Mouse (Mus musculus): ENCODE results near the gene Irf3.

Irf3 gene

GRCm38 (mm10) chr7:44997231-44997939 is at the start of gene Irf3:
Gene Irf3 (plus strand): TSS chr7:44997648.
- DNase-seq (ENCODE audit: extremely low read depth, insufficient read length, low spot score) = peak; percentile 96

DNA sequence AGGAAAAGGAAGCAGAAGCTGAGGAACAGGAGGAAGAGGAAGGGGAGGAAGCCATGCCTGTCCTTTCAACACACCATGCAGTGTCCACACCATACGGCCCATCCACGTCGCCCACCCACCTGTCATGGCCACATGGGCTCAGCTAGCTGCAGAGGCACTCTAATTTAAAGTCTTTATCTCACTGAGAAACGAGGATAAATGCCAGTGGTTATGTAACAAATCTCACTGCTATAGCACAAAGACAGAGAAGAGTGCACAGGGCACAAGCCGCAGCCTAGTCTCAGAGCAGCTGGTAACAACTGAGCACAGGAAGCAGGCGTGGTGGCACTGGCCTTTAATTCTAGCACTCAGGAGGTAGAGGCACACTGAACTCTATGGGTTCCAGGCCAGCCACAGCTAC is 47.5 kb upstream of the Irf3 start:
- DNase-seq (ENCODE audit: extremely low read depth, insufficient read length, low spot score) = no peak

GRCm38 (mm10) chr7:44951960-44952359 is 45.5 kb upstream of the Irf3 start:
- DNase-seq (ENCODE audit: extremely low read depth, insufficient read length, low spot score) = peak; percentile 79

GRCm38 (mm10) chr7:44952611-44953306 is 44.7 kb upstream of the Irf3 start:
- peak; percentile 95 for DNase-seq (ENCODE audit: extremely low read depth, insufficient read length, low spot score)

GRCm38 (mm10) chr7:44953561-44953960 is 43.9 kb upstream of the Irf3 start:
- no peak for DNase-seq (ENCODE audit: extremely low read depth, insufficient read length, low spot score)

DNA sequence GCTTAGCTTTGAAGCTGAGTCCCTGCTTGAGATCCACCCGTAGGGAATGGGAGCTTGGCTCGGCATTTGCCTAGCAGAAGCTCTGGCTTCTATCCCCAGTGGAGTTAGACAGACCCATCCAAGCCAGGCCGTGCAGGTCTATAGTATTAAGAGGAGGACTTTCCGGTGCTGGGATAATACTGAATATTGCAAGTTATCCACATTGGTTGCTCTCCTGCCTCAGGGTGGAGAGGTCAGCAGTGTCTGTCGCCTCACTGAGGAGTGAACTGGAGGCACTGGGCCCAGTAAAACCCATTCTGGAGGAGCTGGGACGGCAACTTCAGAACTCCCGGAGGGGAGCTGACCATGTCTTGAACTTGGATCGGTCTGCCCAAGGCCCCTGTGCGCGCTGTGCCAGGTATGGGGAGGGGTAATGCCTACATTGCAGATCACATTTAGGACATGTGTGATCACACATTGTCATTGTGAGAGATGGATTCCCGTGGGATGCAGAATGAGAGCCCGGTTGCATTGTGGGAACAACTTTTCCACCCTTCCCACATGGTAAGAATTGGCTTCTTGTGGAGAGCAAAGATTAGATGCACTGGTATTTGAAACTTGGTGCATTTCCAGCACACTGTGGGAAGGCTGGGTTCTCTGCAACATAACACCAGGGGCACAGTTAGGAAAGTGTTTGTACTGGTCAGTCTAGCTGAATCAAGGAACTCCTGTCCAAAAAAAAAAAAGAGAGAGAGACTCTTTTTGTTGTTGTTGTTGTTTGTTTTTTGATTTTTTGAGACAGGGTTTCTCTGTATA is 43.2 kb upstream of the Irf3 start:
- no peak for DNase-seq (ENCODE audit: extremely low read depth, insufficient read length, low spot score)

DNA sequence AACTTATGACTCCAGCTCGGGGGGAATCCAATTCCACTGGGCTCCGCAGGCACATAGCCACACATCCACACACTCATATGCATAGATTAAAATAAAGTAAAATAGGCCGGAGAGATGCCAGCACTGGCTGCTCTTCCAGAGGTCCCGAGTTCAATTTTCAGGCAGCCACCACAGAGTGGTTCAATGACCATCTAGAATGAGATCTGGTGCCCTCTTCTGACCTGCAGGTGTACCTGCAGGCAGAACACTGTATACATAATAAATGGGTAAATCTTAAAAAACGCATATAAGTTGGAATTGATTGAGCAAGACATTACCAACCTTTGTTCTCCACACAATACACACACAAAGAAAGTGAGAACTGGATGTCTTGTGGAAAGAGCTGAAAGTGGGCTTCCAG is 41.8 kb upstream of the Irf3 start:
- DNase-seq (ENCODE audit: extremely low read depth, insufficient read length, low spot score) = no peak

DNA sequence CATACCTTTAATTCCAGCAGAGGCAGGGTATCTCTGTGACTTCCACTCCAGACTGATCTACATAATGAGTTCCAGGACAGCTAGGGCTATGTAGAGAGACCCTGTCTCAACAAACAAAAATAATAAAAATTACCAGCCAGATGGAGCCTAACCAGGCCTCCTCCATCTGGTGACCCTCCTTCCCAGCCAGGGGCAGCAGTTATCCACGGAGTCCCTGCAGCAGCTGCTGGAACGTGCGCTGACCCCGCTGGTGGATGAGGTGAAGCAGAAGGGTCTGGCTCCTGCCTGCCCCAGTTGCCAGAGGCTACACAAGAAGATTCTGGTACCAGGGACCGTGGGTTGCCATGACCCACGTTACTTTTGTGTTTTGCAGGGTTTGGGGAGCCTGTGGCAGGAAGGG is 41.2 kb upstream of the Irf3 start:
- no peak for DNase-seq (ENCODE audit: extremely low read depth, insufficient read length, low spot score)

GRCm38 (mm10) chr7:44957183-44957835 is 40.1 kb upstream of the Irf3 start:
- DNase-seq (ENCODE audit: extremely low read depth, insufficient read length, low spot score) = peak; percentile 66

GRCm38 (mm10) chr7:44958208-44958607 is 39.2 kb upstream of the Irf3 start:
- no peak for DNase-seq (ENCODE audit: extremely low read depth, insufficient read length, low spot score)

GRCm38 (mm10) chr7:44959281-44959680 is 38.2 kb upstream of the Irf3 start:
- no peak for DNase-seq (ENCODE audit: extremely low read depth, insufficient read length, low spot score)

DNA sequence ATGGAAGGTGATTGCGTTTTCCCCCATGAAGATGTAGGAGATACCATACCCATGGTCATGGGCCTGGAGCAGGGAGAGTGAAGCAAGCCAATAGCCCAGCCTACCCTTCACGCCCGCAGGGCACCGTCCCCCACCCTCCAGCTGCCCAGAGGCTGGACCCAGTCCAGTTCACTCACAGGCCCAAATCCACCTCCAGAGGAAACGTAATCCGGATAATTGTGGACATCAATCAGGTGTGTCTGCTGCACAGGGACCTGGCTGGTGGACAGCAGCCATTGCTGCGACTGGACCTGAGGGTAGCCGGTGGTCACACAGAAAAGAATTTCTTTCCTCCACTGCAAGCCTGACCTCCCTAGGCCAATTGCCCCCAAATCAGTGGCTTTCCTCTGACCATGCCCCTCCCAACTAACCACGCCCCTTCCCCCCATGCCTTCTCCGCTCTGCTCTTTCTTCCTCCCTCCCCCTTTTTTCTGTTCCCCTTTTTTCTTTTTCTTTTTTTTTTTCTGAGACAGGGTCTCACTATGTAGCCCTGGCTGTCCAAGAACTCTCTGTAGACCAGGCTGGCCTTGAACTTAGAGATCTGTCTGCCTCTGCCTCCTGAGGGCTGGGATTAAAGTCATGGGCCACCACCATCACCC is 37.5 kb upstream of the Irf3 start:
- no peak for DNase-seq (ENCODE audit: extremely low read depth, insufficient read length, low spot score)

DNA sequence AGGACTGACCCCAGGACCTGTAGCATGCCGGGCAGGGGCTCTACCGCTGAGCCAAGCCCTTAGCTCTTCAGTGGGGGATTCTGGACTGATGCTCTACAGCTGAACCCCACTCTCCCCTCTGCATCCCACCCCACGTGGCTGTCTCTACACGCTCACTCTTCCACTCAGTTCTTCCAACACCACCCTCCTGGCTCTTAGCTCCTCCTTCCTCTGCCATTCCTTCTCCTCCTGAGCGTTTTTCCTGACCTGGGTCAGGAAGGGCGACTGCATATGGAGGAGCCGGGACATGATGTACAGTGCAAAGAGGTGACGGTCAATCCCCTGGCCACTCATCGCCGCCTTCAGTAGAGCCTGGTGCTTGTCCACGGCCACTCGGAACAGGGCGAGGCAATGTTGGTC is 36.9 kb upstream of the Irf3 start:
- no peak for DNase-seq (ENCODE audit: extremely low read depth, insufficient read length, low spot score)

DNA sequence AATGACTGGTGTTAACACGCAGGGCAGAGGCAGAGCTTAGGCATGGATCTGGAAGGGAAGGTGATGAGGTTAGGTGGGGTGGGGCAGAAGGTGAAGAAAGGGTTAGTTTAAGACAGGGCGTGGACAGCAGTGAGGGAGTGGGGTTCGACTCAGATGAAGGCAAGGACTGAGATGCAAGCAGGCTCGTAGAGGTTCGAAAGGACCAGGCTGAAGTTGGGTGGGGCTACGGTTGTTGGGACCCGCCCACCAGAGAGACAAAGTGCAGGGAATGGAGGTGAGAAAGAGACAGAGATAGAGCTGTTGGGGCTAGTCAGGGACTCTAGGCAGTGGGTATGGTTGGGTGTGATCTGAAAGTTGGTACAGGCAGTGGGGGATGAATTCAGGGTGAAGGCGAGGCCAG is 35.1 kb upstream of the Irf3 start:
- no peak for DNase-seq (ENCODE audit: extremely low read depth, insufficient read length, low spot score)

DNA sequence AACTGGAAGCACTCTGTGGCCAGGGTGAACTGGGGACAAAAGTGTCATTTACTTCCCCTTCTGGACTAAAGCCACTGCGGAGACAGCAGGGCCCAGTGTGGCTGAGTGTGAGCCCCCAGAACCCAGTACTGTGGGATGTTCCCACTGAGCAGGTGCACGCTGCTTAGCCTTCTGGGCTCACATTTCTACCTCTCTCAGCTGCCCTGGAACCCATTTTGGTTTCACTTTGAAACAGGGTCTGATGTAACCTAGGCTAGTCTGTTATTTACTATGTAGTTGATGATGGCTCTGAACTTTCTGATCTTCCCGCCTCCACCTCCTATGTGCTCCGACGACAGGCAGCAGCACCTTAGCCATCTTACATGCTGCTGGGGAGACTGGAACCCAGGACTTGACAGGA is 34.6 kb upstream of the Irf3 start:
- no peak for DNase-seq (ENCODE audit: extremely low read depth, insufficient read length, low spot score)

DNA sequence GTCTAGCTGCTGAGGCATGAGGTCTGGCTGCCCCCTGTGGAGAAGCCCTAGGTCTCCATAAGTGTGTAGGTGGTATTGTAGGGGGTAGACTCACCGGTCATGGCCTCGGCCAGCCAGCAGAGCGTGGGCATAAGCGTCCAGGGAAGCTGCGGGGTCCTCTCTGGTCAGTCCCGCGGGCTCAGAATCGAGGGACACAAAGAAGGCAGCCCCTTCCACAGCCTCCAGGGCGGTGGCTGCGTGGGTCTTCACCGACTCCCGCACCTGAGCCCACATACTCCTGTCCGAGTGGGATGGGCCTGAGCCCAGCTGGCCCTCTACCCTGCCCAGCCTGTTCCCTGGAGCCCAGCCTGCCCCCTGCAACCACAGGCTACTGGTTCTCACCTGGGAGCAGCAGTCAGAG is 32.5 kb upstream of the Irf3 start:
- no peak for DNase-seq (ENCODE audit: extremely low read depth, insufficient read length, low spot score)

DNA sequence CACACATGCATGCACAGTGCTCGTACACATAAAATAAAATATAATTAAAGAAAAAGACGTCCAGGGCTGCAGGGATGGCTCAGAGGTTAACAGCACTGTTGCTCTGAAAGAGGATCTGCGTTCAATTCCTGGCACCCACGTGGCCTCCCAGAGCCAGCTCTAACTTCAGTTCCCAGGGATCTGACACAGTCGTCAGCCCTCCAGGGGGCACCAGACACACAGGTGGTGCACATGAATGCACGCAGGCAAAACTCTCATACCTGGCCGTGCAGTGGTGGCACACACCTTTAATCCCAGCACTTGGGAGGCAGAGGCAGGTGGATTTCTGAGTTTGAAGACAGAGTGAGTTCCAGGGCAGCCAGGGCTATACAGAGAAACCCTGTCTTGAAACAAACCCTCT is 31.5 kb upstream of the Irf3 start:
- no peak for DNase-seq (ENCODE audit: extremely low read depth, insufficient read length, low spot score)

- no peak for DNase-seq (ENCODE audit: extremely low read depth, insufficient read length, low spot score)
Observed at GRCm38 (mm10) chr7:44966638-44967037, 30.8 kb upstream of the Irf3 start.

- DNase-seq (ENCODE audit: extremely low read depth, insufficient read length, low spot score) = no peak
Observed at GRCm38 (mm10) chr7:44970231-44970691, 27.2 kb upstream of the Irf3 start.

DNA sequence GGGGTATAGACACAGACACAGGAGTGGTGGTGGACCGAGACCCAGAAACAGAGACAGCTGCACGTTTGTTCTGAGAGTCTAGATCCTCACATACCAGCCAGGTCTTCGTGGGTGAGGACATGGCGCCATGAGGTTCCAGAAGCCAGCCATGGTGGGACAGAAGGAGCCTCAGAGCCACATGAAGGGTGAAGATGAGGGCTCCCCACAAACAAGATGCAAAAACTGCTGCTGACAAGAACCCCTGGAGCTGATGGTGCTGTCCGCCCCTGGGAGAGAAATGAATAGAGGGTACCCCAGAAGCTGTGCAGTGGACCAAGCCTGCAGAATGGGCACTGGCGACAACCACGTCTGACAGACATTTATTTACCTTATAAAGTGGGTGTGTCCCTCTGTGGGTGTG is 26.3 kb upstream of the Irf3 start:
- no peak for DNase-seq (ENCODE audit: extremely low read depth, insufficient read length, low spot score)

All from 3134 (cell line).